Mouse (Mus musculus) midbrain, embryonic 15.5 days (tissue): ENCODE results near the gene Tspan9. TPM values are rescaled to one million over a fixed set of nuclear protein-coding genes. Genes with fewer than 3 reads are reported as not detected.

Source experiments
- ATAC-seq: fragments of 200-750 bp; cut with Nextera tagmentation; replicated peaks from 2 replicates; pipeline ENCODE4 v1.8.0; 2017; ENCODE audit warnings: moderate TSS enrichment
- H3K27ac ChIP-seq: fragments of 300-500 bp; sonication (generic); 2 replicates; pipeline ENCODE4 v1.5.1; 2015; ENCODE audit warnings: mild to moderate bottlenecking, inconsistent platforms
- H3K27me3 ChIP-seq: fragments of 300-500 bp; sonication (generic); replicated peaks from 2 replicates; pipeline ENCODE4 v1.6.1; 2015; ENCODE audit warnings: inconsistent platforms
- H3K36me3 ChIP-seq: fragments of 300-500 bp; sonication (generic); replicated peaks from 2 replicates; pipeline ENCODE4 v1.6.1; 2015; ENCODE audit warnings: inconsistent platforms
- H3K4me1 ChIP-seq: fragments of 300-500 bp; sonication (generic); 2 replicates; pipeline ENCODE4 v1.6.1; 2015; ENCODE audit warnings: inconsistent platforms
- H3K4me2 ChIP-seq: fragments of 300-500 bp; sonication (generic); 2 replicates; pipeline ENCODE4 v1.6.1; 2015; ENCODE audit warnings: inconsistent platforms, mild to moderate bottlenecking, moderate library complexity
- H3K4me3 ChIP-seq: fragments of 300-500 bp; sonication (generic); 2 replicates; pipeline ENCODE4 v1.5.1; 2015; ENCODE audit warnings: mild to moderate bottlenecking, inconsistent platforms
- H3K9ac ChIP-seq: fragments of 300-500 bp; sonication (generic); 2 replicates; pipeline ENCODE4 v1.6.1; 2015; ENCODE audit warnings: mild to moderate bottlenecking, inconsistent platforms
- H3K9me3 ChIP-seq: fragments of 300-500 bp; sonication (generic); 2 replicates; pipeline ENCODE4 v1.6.1; 2016; ENCODE audit warnings: inconsistent platforms
- WGBS: fragments of 180-500 bp; shearing (Covaris S2); methylation state at CpG from one replicate; pipeline ENCODE4 v1.1.7; 2015; ENCODE audit warnings: mixed read lengths; 5-methylcytosine and 5-hydroxymethylcytosine counted together
- polyA plus RNA-seq: library from polyadenylated mRNA; unstranded; fragments of >200 nt; fragmentation: Nextera tagmentation; extraction: Ambion mirVana; gene quantifications from 2 replicates; pipeline ENCODE4 v1.2.1, GENCODE M21; 2015

The Tspan9 gene
- polyA plus RNA-seq, 1 experiment from 2014 or later, result 33.9 TPM

GRCm38 (mm10) chr6:127973553-127973952 is 169.8 kb downstream of the Tspan9 start:
- peaks cover 17% of the 10 kb centered on the region for H3K4me1 ChIP-seq
- peak; percentile 32 for ATAC-seq
- no peaks in the 10 kb centered on the region for H3K36me3 ChIP-seq
- H3K4me2 ChIP-seq, result no peak overlapping the region
- 23% methylated on average over 6 of the region's 6 CpGs for WGBS
- no peaks in the 10 kb centered on the region for H3K27me3 ChIP-seq
- H3K4me3 ChIP-seq, result no peak overlapping the region
- no peaks in the 10 kb centered on the region for H3K9me3 ChIP-seq
- no peak overlapping the region for H3K9ac ChIP-seq
- peak overlapping the region; percentile 43 for H3K27ac ChIP-seq

GRCm38 (mm10) chr6:127971931-127972330 is 171.5 kb downstream of the Tspan9 start:
- no peak overlapping the region for H3K4me2 ChIP-seq
- peaks cover 20% of the 10 kb centered on the region for H3K4me1 ChIP-seq
- H3K27ac ChIP-seq, result no peak overlapping the region
- no peaks in the 10 kb centered on the region for H3K9me3 ChIP-seq
- no peak overlapping the region for H3K4me3 ChIP-seq
- H3K36me3 ChIP-seq, result no peaks in the 10 kb centered on the region
- 87% methylated on average over 5 of the region's 5 CpGs for WGBS
- H3K27me3 ChIP-seq, result no peaks in the 10 kb centered on the region
- no peak for ATAC-seq
- H3K9ac ChIP-seq, result no peak overlapping the region

GRCm38 (mm10) chr6:127970848-127971247 is 172.5 kb downstream of the Tspan9 start:
- Histone ChIP-seq H3K9ac (no peak overlapping the region), H3K4me1 (peaks cover 22% of the 10 kb centered on the region), H3K36me3 (no peaks in the 10 kb centered on the region), H3K4me2 (no peak overlapping the region), H3K4me3 (no peak overlapping the region), H3K27me3 (no peaks in the 10 kb centered on the region), H3K9me3 (no peaks in the 10 kb centered on the region), H3K27ac (no peak overlapping the region)
- no peak for ATAC-seq
- 55% methylated on average over 5 of the region's 5 CpGs for WGBS

GRCm38 (mm10) chr6:127970120-127970519 is 173.3 kb downstream of the Tspan9 start:
- Histone ChIP-seq H3K36me3 (no peaks in the 10 kb centered on the region), H3K9me3 (no peaks in the 10 kb centered on the region)
- peak; percentile 31 for ATAC-seq

GRCm38 (mm10) chr6:127969709-127970108 is 173.7 kb downstream of the Tspan9 start:
- no peaks in the 10 kb centered on the region for H3K9me3 ChIP-seq
- H3K27me3 ChIP-seq, result no peaks in the 10 kb centered on the region
- no peaks in the 10 kb centered on the region for H3K36me3 ChIP-seq
- peaks cover 20% of the 10 kb centered on the region for H3K4me1 ChIP-seq
- WGBS, result 62% methylated on average over 7 of the region's 7 CpGs
- H3K4me2 ChIP-seq, result no peak overlapping the region
- no peak overlapping the region for H3K27ac ChIP-seq
- no peak overlapping the region for H3K4me3 ChIP-seq
- H3K9ac ChIP-seq, result no peak overlapping the region
- no peak for ATAC-seq

More at GRCm38 (mm10) chr6:127970120-127970519, 173.3 kb downstream of the Tspan9 start:
- Histone ChIP-seq H3K4me3 (no peak overlapping the region), H3K4me2 (no peak overlapping the region), H3K9ac (no peak overlapping the region), H3K27me3 (no peaks in the 10 kb centered on the region), H3K4me1 (peaks cover 22% of the 10 kb centered on the region), H3K27ac (no peak overlapping the region)
- 3% methylated on average over 7 of the region's 7 CpGs for WGBS

GRCm38 (mm10) chr6:127965497-127965896 is 177.9 kb downstream of the Tspan9 start:
- no peaks in the 10 kb centered on the region for H3K9me3 ChIP-seq
- no peaks in the 10 kb centered on the region for H3K27me3 ChIP-seq
- H3K4me2 ChIP-seq, result no peak overlapping the region
- no peak overlapping the region for H3K9ac ChIP-seq
- no peak overlapping the region for H3K4me3 ChIP-seq
- H3K4me1 ChIP-seq, result peaks cover 5% of the 10 kb centered on the region; the same call in 1 of the 2 replicates
- no peaks in the 10 kb centered on the region for H3K36me3 ChIP-seq
- no peak overlapping the region for H3K27ac ChIP-seq
- 44% methylated on average over 8 of the region's 8 CpGs for WGBS
- peak; percentile 50 for ATAC-seq

GRCm38 (mm10) chr6:127960203-127960602 is 183.2 kb downstream of the Tspan9 start:
- Histone ChIP-seq H3K9me3 (no peaks in the 10 kb centered on the region), H3K27ac (no peak overlapping the region), H3K27me3 (no peaks in the 10 kb centered on the region), H3K4me1 (no peaks in the 10 kb centered on the region), H3K4me2 (no peak overlapping the region), H3K4me3 (no peak overlapping the region), H3K9ac (no peak overlapping the region), H3K36me3 (no peaks in the 10 kb centered on the region)
- 97% methylated on average over 1 of the region's 1 CpGs for WGBS
- no peak for ATAC-seq

GRCm38 (mm10) chr6:127956172-127956571 is 187.2 kb downstream of the Tspan9 start:
- Histone ChIP-seq H3K4me3 (no peak overlapping the region), H3K9me3 (no peaks in the 10 kb centered on the region), H3K27me3 (no peaks in the 10 kb centered on the region; the same call in 1 of the 2 replicates), H3K9ac (no peak overlapping the region), H3K4me1 (no peaks in the 10 kb centered on the region), H3K36me3 (no peaks in the 10 kb centered on the region), H3K27ac (no peak overlapping the region), H3K4me2 (no peak overlapping the region)
- 91% methylated on average over 5 of the region's 5 CpGs for WGBS
- no peak for ATAC-seq

- H3K27ac ChIP-seq, result no peak overlapping the region
- H3K4me1 ChIP-seq, result no peaks in the 10 kb centered on the region
- no peak overlapping the region for H3K4me3 ChIP-seq
- no peaks in the 10 kb centered on the region; the same call in 1 of the 2 replicates for H3K27me3 ChIP-seq
- H3K9me3 ChIP-seq, result no peaks in the 10 kb centered on the region
- H3K9ac ChIP-seq, result no peak overlapping the region
- 76% methylated on average over 4 of the region's 4 CpGs for WGBS
- H3K4me2 ChIP-seq, result no peak overlapping the region
- H3K36me3 ChIP-seq, result no peaks in the 10 kb centered on the region
- ATAC-seq, result no peak
These were observed 190.3 kb downstream of the Tspan9 start for GRCm38 (mm10) chr6:127953071-127953470.

GRCm38 (mm10) chr6:127949885-127950284 is 193.5 kb downstream of the Tspan9 start:
- H3K36me3 ChIP-seq, result no peaks in the 10 kb centered on the region
- no peaks in the 10 kb centered on the region for H3K9me3 ChIP-seq
- no peak overlapping the region for H3K4me2 ChIP-seq
- H3K9ac ChIP-seq, result no peak overlapping the region
- H3K27ac ChIP-seq, result no peak overlapping the region
- no peaks in the 10 kb centered on the region for H3K4me1 ChIP-seq
- 91% methylated on average over 7 of the region's 7 CpGs for WGBS
- ATAC-seq, result no peak
- H3K4me3 ChIP-seq, result no peak overlapping the region
- no peaks in the 10 kb centered on the region; the same call in 1 of the 2 replicates for H3K27me3 ChIP-seq

GRCm38 (mm10) chr6:127948656-127949055 is 194.7 kb downstream of the Tspan9 start:
- ATAC-seq, result no peak
- WGBS, result 59% methylated on average over 9 of the region's 9 CpGs
- Histone ChIP-seq H3K27me3 (no peaks in the 10 kb centered on the region; the same call in 1 of the 2 replicates), H3K4me3 (no peak overlapping the region), H3K9me3 (no peaks in the 10 kb centered on the region), H3K27ac (no peak overlapping the region), H3K9ac (no peak overlapping the region), H3K36me3 (no peaks in the 10 kb centered on the region), H3K4me1 (no peaks in the 10 kb centered on the region), H3K4me2 (no peak overlapping the region)

GRCm38 (mm10) chr6:127945725-127946124 is 197.7 kb downstream of the Tspan9 start:
- Histone ChIP-seq H3K4me2 (no peak overlapping the region), H3K9me3 (no peaks in the 10 kb centered on the region), H3K4me3 (no peak overlapping the region), H3K9ac (no peak overlapping the region), H3K27me3 (no peaks in the 10 kb centered on the region), H3K36me3 (no peaks in the 10 kb centered on the region), H3K4me1 (no peaks in the 10 kb centered on the region), H3K27ac (no peak overlapping the region)
- 61% methylated on average over 9 of the region's 9 CpGs for WGBS
- peak; percentile 79; the same call in 1 of the 2 replicates for ATAC-seq

- Histone ChIP-seq H3K36me3 (no peaks in the 10 kb centered on the region), H3K27ac (no peak overlapping the region), H3K9ac (no peak overlapping the region), H3K4me3 (no peak overlapping the region), H3K4me1 (no peaks in the 10 kb centered on the region), H3K27me3 (no peaks in the 10 kb centered on the region), H3K9me3 (no peaks in the 10 kb centered on the region), H3K4me2 (no peak overlapping the region)
- WGBS, result 91% methylated on average over 8 of the region's 8 CpGs
- no peak for ATAC-seq
These were observed 201.0 kb downstream of the Tspan9 start for GRCm38 (mm10) chr6:127942421-127942820.
